10 mouse cellular contexts compared by ENCODE assay signal in genomic region chr14:36774349-36774748, GRCm38 (mm10).
A peak's percentile ranks its signal among the peaks of the same experiment; 100 is the strongest.
DNase-seq lines count a peak whose midpoint lies in the region; ATAC-seq and TF ChIP-seq lines count a peak whose summit lies in the region.
"Had no signal": no experiment of that assay in that cellular context is flagged by ENCODE, and none has a peak within 500 bp of the region (broad histone marks: within the 10 kb centered on the region; RNA-seq: fewer than 3 reads in every experiment).

No protein-coding gene starts in this region.

- no peak for TF ChIP-seq CTCF in liver, postnatal 0 days (IDR thresholded peaks at IDR 0.05; ENCODE audit: low read depth)

- 47% methylated on average over 3 of the region's 3 CpGs for WGBS in embryonic facial prominence, embryonic 14.5 days
- 74% methylated on average over 3 of the region's 3 CpGs for WGBS in embryonic facial prominence, embryonic 10.5 days
- WGBS in intestine, embryonic 16.5 days, result 57% methylated on average over 3 of the region's 3 CpGs
- WGBS in intestine, embryonic 15.5 days, result 58% methylated on average over 3 of the region's 3 CpGs
- 45% methylated on average over 3 of the region's 3 CpGs for WGBS in stomach, embryonic 16.5 days
- 65% methylated on average over 3 of the region's 3 CpGs for WGBS in liver, postnatal 0 days (ENCODE audit: insufficient replicate concordance)

- H3K9ac ChIP-seq in embryonic facial prominence, embryonic 14.5 days (ENCODE audit: low read depth, low read length), result no peak overlapping the region
- no peak overlapping the region for H3K9ac ChIP-seq in intestine, embryonic 16.5 days (ENCODE audit: low read depth, low read length)
- no peak overlapping the region for H3K9ac ChIP-seq in intestine, embryonic 15.5 days
- H3K9ac ChIP-seq in stomach, embryonic 16.5 days (ENCODE audit: low read length), result no peak overlapping the region
- H3K9ac ChIP-seq in liver, postnatal 0 days (replicated peaks), result no peak overlapping the region
- H3K9ac ChIP-seq: heart, embryonic 15.5 days; limb, embryonic 15.5 days had no signal

- no peaks in the 10 kb centered on the region for H3K27me3 ChIP-seq in embryonic facial prominence, embryonic 14.5 days (replicated peaks; ENCODE audit: control insufficient read depth, insufficient read depth, low read length)
- no peaks in the 10 kb centered on the region for H3K27me3 ChIP-seq in embryonic facial prominence, embryonic 10.5 days (replicated peaks; ENCODE audit: low read depth, poor library complexity, severe bottlenecking)
- no peaks in the 10 kb centered on the region for H3K27me3 ChIP-seq in intestine, embryonic 16.5 days (replicated peaks; ENCODE audit: control insufficient read depth, insufficient read depth, low read length)
- no peaks in the 10 kb centered on the region for H3K27me3 ChIP-seq in intestine, embryonic 15.5 days (replicated peaks)
- H3K27me3 ChIP-seq in stomach, embryonic 16.5 days (ENCODE audit: control insufficient read depth, insufficient read depth, low read length), result no peaks in the 10 kb centered on the region
- H3K27me3 ChIP-seq in liver, postnatal 0 days (ENCODE audit: insufficient read depth, low read length), result no peaks in the 10 kb centered on the region
- H3K27me3 ChIP-seq: heart, embryonic 15.5 days; limb, embryonic 15.5 days had no signal

- H3K4me1 ChIP-seq in embryonic facial prominence, embryonic 14.5 days (ENCODE audit: control insufficient read depth, insufficient read depth, low read length), result 0 out of 2 replicates have a peak, but pooled peaks cover 3% of the 10 kb centered on the region
- H3K4me1 ChIP-seq in embryonic facial prominence, embryonic 10.5 days, result no peaks in the 10 kb centered on the region
- no peaks in the 10 kb centered on the region for H3K4me1 ChIP-seq in intestine, embryonic 16.5 days (ENCODE audit: control insufficient read depth, insufficient read depth, low read length)
- H3K4me1 ChIP-seq in intestine, embryonic 15.5 days (replicated peaks), result no peaks in the 10 kb centered on the region
- no peaks in the 10 kb centered on the region for H3K4me1 ChIP-seq in stomach, embryonic 16.5 days (ENCODE audit: control insufficient read depth, insufficient read depth, low read length)
- no peaks in the 10 kb centered on the region for H3K4me1 ChIP-seq in liver, postnatal 0 days (ENCODE audit: insufficient read depth)
- H3K4me1 ChIP-seq: heart, embryonic 15.5 days; limb, embryonic 15.5 days had no signal

- no peaks in the 10 kb centered on the region for H3K9me3 ChIP-seq in embryonic facial prominence, embryonic 14.5 days (ENCODE audit: control insufficient read depth, low read length)
- H3K9me3 ChIP-seq in embryonic facial prominence, embryonic 10.5 days, result no peaks in the 10 kb centered on the region
- H3K9me3 ChIP-seq in intestine, embryonic 16.5 days (ENCODE audit: control insufficient read depth, low read length), result no peaks in the 10 kb centered on the region
- H3K9me3 ChIP-seq in intestine, embryonic 15.5 days, result no peaks in the 10 kb centered on the region
- H3K9me3 ChIP-seq in stomach, embryonic 16.5 days (replicated peaks; ENCODE audit: control insufficient read depth, low read length), result no peaks in the 10 kb centered on the region
- H3K9me3 ChIP-seq in liver, postnatal 0 days (ENCODE audit: low read length), result no peaks in the 10 kb centered on the region
- H3K9me3 ChIP-seq: heart, embryonic 15.5 days; limb, embryonic 15.5 days had no signal

- no peak overlapping the region for H3K4me3 ChIP-seq in embryonic facial prominence, embryonic 14.5 days (ENCODE audit: low read depth, low read length)
- no peak overlapping the region for H3K4me3 ChIP-seq in embryonic facial prominence, embryonic 10.5 days
- H3K4me3 ChIP-seq in intestine, embryonic 16.5 days (ENCODE audit: low read length), result no peak overlapping the region
- no peak overlapping the region for H3K4me3 ChIP-seq in intestine, embryonic 15.5 days (replicated peaks)
- no peak overlapping the region for H3K4me3 ChIP-seq in stomach, embryonic 16.5 days (replicated peaks; ENCODE audit: low read length)
- no peak overlapping the region for H3K4me3 ChIP-seq in liver, postnatal 0 days (ENCODE audit: low read depth, low read length)
- H3K4me3 ChIP-seq: heart, embryonic 15.5 days; limb, embryonic 15.5 days had no signal

- no peak overlapping the region for H3K4me2 ChIP-seq in embryonic facial prominence, embryonic 14.5 days (ENCODE audit: low read depth, low read length)
- no peak overlapping the region for H3K4me2 ChIP-seq in intestine, embryonic 16.5 days (ENCODE audit: low read depth, low read length)
- no peak overlapping the region for H3K4me2 ChIP-seq in intestine, embryonic 15.5 days (replicated peaks)
- H3K4me2 ChIP-seq in stomach, embryonic 16.5 days (ENCODE audit: low read depth, low read length), result no peak overlapping the region
- no peak overlapping the region for H3K4me2 ChIP-seq in liver, postnatal 0 days (ENCODE audit: low read depth, low read length)
- H3K4me2 ChIP-seq: heart, embryonic 15.5 days; limb, embryonic 15.5 days had no signal

- peak; percentile 18 for DNase-seq in embryonic facial prominence, embryonic 14.5 days (ENCODE audit: low spot score)
- no peak for DNase-seq in embryonic facial prominence, embryonic 10.5 days (ENCODE audit: low spot score)
- DNase-seq in testis, postnatal 10 days (ENCODE audit: low spot score), result peak; percentile 40
- no peak for DNase-seq in testis, postnatal 14 days (ENCODE audit: low spot score)
- DNase-seq in liver, postnatal 0 days, result no peak

- no peak for ATAC-seq in embryonic facial prominence, embryonic 14.5 days (ENCODE audit: low read depth)
- 0 out of 2 replicates have a peak, but pooled peaks have one; percentile 33 for ATAC-seq in intestine, embryonic 16.5 days
- ATAC-seq in intestine, embryonic 15.5 days, result no peak
- peak; percentile 62; the same call in 1 of the 2 replicates for ATAC-seq in stomach, embryonic 16.5 days (ENCODE audit: insufficient read depth, low FRiP score)
- no peak for ATAC-seq in liver, postnatal 0 days

- TF ChIP-seq EP300 in liver, postnatal 0 days (IDR thresholded peaks at IDR 0.05; ENCODE audit: low read depth), result no peak

- no peaks in the 10 kb centered on the region for H3K36me3 ChIP-seq in embryonic facial prominence, embryonic 14.5 days (ENCODE audit: control insufficient read depth, insufficient read depth, low read length)
- no peaks in the 10 kb centered on the region for H3K36me3 ChIP-seq in embryonic facial prominence, embryonic 10.5 days (replicated peaks)
- H3K36me3 ChIP-seq in intestine, embryonic 16.5 days (ENCODE audit: control insufficient read depth, insufficient read depth, low read length), result no peaks in the 10 kb centered on the region
- H3K36me3 ChIP-seq in intestine, embryonic 15.5 days, result no peaks in the 10 kb centered on the region
- no peaks in the 10 kb centered on the region for H3K36me3 ChIP-seq in stomach, embryonic 16.5 days (ENCODE audit: control insufficient read depth, insufficient read depth, low read length)
- no peaks in the 10 kb centered on the region for H3K36me3 ChIP-seq in liver, postnatal 0 days (replicated peaks; ENCODE audit: insufficient read depth, low read length)
- H3K36me3 ChIP-seq: heart, embryonic 15.5 days; limb, embryonic 15.5 days had no signal

- H3K27ac ChIP-seq in embryonic facial prominence, embryonic 14.5 days (replicated peaks; ENCODE audit: low read depth, low read length), result no peak overlapping the region
- no peak overlapping the region for H3K27ac ChIP-seq in embryonic facial prominence, embryonic 10.5 days (replicated peaks)
- H3K27ac ChIP-seq in intestine, embryonic 16.5 days (ENCODE audit: low read length), result no peak overlapping the region
- no peak overlapping the region for H3K27ac ChIP-seq in intestine, embryonic 15.5 days
- H3K27ac ChIP-seq in stomach, embryonic 16.5 days (ENCODE audit: low read length), result no peak overlapping the region
- no peak overlapping the region for H3K27ac ChIP-seq in liver, postnatal 0 days (ENCODE audit: low read depth)
- H3K27ac ChIP-seq: heart, embryonic 15.5 days; limb, embryonic 15.5 days had no signal

Comparison
In these comparisons a context has a peak if more than half of its experiments do, and no peak if none do; other contexts are left out.
1. ATAC-seq: peak in intestine, embryonic 16.5 days (single experiment) and stomach, embryonic 16.5 days (single experiment); none in embryonic facial prominence, embryonic 14.5 days (single experiment), intestine, embryonic 15.5 days (single experiment) and liver, postnatal 0 days (single experiment).
2. DNase-seq: peak in embryonic facial prominence, embryonic 14.5 days (single experiment) and testis, postnatal 10 days (single experiment); none in embryonic facial prominence, embryonic 10.5 days (single experiment), testis, postnatal 14 days (single experiment) and liver, postnatal 0 days (single experiment).